Mouse (Mus musculus) ovary, adult 10 weeks (tissue): Measurements from ENCODE around the gene Smad9. TPM values are rescaled to one million over a fixed set of nuclear protein-coding genes. Genes with fewer than 3 reads are reported as not detected.

ENCODE experiments used
- polyA plus RNA-seq: library from polyadenylated mRNA; stranded (reverse); fragments of 350-450 nt; fragmentation: Illumina TruSeq; extraction: RNeasy Lipid Tissue Mini Kit (QIAGEN cat#74804); gene quantifications from one replicate; pipeline ENCODE4 v1.2.3, GENCODE M21; 2014

Gene Smad9
- polyA plus RNA-seq, result 14.6 TPM

GRCm38 (mm10) chr3:54755145-54756041, at the start of gene Smad9:
Gene Smad9, plus strand, starts transcription at chr3:54755582.

GRCm38 (mm10) chr3:54714253-54714652, 41.1 kb upstream of the Smad9 start, which contains the start of gene Gm21958:
Gene Gm21958, minus strand, starts transcription at chr3:54714353.

GRCm38 (mm10) chr3:54735247-54736046, 19.9 kb upstream of the Smad9 start, which contains the start of the genes Exosc8 and Alg5:
Gene Exosc8, minus strand, starts transcription at chr3:54735393.
Gene Alg5, plus strand, starts transcription at chr3:54735539.

GRCm38 (mm10) chr3:54807666-54808217, 52.4 kb downstream of the Smad9 start, which contains the start of gene Rfxap:
Gene Rfxap, minus strand, starts transcription at chr3:54807791.

Other genes starting within 250 kb of the Smad9 start
- gene Supt20, start 62.8 kb upstream of the Smad9 start, polyA plus RNA-seq, result 110 TPM
- gene Gm21958, start 41.2 kb upstream of the Smad9 start, polyA plus RNA-seq, result not detected
- gene Exosc8, start 20.2 kb upstream of the Smad9 start, polyA plus RNA-seq, result 41.7 TPM
- 29.9 TPM for gene Alg5, start 20.0 kb upstream of the Smad9 start, polyA plus RNA-seq
- 20.3 TPM for gene Rfxap, start 52.2 kb downstream of the Smad9 start, polyA plus RNA-seq
- not detected for gene Sertm1, start 160.3 kb downstream of the Smad9 start, polyA plus RNA-seq